Mouse (Mus musculus) retina, postnatal 1 day (tissue): ENCODE measurements at regions not wholly inside any gene's neighbourhood (a gene's known extent, or its start where the extent isn't known, plus 50 kb on each side); places are given as distances from the start of the nearest gene placed in this dataset.

Experiments
- DNase-seq: peaks from one replicate; pipeline ENCODE4 v3.0.0-alpha.2; 2012

DNA sequence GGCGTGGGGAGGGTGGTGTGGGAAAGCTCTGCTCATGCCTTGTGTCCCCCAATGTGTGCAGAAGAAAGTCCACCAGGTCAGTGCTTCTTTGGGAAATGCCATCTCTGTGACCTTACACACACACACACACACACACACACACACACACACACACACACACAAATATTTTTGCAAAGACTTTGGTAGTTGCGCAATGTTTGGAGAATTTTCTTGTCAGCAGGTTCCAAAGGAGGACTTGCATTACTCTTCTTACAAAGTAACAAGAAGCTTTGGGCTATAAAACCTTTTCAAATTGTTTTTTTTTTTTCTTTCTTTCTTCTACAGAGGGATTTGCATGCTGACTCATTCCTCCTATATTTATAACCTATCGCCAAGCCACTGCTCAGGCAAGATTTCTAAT lies 59.1 kb upstream of the Npvf start:
- no peak for DNase-seq

DNA sequence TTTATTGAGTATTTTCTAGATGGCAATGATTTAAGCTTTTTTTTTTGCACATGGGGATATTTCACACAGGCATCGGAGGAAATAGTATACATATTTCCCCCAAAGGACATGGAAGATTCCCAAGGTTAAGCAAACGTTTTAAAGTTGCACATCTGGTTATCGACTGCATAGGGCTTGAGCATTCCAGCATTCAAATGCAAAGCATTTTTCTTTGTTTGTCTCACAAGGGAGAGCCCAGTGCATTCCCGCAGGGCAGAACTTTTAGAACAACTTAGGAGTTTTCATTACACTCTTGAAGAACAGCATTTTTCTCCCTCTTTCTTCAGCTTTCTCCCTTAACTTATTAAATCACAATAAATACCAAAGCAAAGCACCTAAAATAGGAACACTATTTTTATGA lies 64.4 kb upstream of the Npvf start:
- DNase-seq: no peak

DNA sequence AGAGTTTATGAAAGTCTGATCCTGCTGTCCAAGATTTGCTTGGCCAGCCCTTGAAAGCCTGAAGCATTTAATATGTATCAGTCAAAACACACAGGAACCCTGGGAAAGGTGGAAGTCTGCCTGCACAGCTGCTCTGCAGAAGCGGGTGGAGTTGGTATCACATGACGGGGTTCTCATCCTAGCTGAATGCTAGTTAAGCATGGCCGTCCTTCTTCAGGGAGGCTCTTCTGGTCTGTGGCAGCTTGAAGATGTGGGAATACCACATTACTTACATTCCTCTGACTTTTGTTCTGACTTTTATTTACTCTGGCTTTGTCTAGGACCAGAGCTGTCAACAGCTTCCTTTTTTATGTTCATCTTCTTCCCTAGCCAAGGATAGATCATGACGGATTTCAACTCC lies 66.1 kb upstream of the Npvf start:
- no peak for DNase-seq

- DNase-seq: no peak
Measured at GRCm38 (mm10) chr6:50725640-50726039, 71.4 kb upstream of the Npvf start.

GRCm38 (mm10) chr6:50726166-50726591 lies 71.9 kb upstream of the Npvf start:
- no peak for DNase-seq

DNA sequence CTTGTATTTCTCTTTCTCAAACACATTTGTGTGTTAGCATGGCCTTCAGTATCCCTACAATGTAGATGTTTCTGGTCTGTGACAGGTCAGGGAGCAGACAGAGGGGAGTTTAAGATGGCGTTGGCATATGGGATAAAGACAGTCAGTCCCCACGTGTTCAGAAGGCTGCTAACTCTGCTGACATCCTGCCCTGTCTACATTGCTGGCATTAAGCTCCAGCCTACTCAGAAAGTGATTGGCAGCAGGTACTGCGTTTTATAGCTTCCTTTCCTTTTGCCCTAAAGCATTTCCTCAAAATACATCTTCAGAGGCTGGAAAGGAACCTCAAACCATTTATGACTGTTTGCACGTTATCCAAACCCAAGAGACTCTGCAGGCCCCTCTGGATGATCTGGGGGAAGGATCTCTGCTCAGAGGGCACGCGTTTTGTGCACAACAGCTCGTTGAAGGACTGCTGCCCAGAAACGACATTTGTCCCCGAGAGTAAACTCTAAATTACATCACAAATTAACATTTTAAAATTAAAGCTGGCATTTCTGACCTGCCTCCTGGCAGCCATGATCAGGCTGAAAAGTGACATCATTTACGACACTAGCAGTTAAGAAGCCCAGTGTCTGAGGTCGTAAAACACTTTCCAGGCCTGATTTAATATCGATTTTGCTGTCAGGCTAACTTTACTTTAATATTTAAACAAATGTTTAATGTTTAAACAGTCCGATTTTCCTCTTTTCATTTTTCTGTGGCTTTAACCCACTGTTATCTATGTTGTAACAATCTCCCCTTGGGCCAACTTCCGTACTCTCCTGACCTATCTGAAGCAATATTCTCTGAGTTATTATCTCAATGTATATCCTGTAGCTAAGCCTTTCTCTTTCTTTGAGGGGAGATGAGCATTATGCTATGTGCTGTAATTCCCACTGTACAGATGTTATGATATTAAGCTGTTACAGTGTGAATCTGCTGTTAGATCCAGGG lies 76.8 kb upstream of the Npvf start:
- DNase-seq: no peak

- DNase-seq: no peak
Measured at GRCm38 (mm10) chr6:50734701-50735100, 80.5 kb upstream of the Npvf start.

DNA sequence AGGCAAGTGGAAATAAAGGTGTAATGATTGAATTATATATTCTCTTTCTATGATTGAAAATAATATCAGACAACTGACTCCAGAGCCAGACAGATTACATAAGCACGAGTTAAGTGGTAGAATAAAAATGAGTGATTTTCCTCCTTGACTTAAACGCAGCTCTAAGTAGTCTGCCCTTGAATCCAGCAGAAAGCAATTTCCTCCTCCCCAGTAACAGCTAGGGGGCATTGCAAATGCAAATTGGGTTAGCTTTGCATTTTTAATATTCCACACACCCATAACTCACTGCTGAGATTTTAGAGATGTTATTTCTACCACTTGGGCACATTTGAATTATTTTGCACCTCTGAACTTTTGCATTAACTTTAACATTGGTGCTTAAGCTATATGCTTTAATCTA lies 81.6 kb upstream of the Npvf start:
- no peak for DNase-seq

DNA sequence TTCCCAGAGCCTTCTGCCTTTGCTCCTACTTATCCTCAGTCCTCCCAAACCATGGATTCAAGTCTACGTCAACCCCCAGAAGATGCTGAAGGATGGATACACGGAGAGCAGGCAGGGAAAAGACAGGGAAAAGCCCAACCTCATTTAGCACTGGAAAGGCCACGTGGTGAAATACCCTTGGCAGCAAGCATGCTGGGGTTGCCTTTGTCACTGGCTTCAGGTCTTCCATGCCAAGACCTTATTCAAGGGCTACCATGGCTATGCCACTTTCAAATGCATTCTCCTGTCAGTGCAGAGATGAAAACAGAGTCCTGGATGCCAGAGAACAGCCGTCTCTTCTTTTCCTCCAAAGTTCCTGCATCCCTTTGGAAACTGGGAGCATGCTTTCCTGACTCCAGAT lies 87.8 kb upstream of the Npvf start:
- no peak for DNase-seq

DNA sequence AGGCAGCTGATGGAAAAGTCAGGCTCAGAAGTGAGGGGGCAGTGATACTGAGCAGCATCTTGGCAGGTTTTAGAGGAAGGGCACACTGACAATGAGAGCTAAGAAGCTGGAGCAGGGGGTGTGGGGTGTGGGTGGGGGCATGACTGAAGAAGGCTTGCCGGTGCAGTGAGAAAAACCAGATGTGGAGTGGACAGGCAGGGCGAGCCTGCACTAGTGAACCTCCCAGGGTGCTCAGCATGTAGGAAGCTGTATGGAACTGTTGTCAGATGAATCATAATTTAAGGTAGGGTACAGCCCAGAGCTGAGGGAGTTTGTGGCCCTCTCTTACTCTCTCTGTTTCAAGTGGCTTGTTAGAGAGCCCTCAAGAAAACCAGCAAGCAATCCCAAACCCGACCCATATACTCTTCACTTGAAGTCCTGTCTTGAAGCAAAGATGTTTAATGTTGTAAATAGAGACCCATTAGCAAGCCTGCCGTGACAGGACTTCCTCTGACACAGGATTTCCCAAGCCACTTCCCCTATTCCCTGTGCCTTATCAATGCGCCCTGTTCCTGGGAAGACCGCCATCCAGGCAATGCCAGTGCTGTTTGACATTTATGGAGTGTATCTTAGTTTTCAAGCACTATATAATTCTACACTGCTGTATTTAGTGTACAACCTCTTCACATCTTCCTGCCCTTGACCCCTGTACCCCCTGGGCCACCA lies 90.4 kb upstream of the Npvf start:
- DNase-seq: no peak

- DNase-seq: no peak
Measured at GRCm38 (mm10) chr6:50753151-50753550, 98.9 kb upstream of the Npvf start.

DNA sequence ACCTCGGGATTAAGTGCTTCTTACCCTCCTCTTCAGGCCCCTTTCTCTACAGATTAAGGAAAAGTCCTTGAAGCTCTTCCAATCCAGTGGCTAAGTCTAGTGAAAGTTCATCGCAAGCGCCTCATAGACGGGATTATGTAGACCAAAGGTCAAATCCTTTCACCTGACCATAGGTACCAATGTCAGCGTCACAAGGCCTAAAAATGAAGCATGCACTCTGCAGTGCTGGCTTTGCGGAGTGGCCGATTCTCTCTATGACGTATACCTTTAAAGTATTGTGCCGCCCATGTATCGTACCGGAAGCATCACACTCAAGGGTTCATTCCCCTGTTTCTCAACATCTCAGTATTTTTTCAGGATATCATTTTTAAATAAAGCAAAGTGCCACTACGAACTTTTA lies 100.5 kb upstream of the Npvf start:
- DNase-seq: no peak

- no peak for DNase-seq
Measured at GRCm38 (mm10) chr6:50760367-50760766, 106.1 kb upstream of the Npvf start.

DNA sequence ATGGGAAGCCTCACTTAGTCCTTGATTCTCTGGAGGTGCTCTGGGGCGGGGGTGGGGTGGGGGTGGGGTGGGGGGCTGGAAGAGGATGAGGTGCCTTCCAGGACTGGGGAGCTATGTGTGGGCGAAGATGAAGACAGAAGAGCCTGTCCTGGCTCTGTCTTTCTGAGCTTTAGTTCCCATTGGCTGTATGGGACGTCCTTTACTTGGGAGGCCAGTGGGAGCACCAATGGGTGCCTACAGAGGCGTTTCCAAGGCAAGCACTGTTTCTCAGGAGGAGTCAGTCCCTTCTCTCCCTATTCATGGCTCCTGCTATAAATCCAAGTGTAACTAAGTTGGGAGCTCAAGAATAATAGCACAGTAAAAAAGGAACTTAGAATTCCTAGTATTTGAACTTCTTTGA lies 108.9 kb upstream of the Npvf start:
- no peak for DNase-seq

GRCm38 (mm10) chr6:50766442-50766915 lies 112.2 kb upstream of the Npvf start:
- no peak for DNase-seq

- no peak for DNase-seq
Measured at GRCm38 (mm10) chr6:50767126-50767525, 112.9 kb upstream of the Npvf start.

DNA sequence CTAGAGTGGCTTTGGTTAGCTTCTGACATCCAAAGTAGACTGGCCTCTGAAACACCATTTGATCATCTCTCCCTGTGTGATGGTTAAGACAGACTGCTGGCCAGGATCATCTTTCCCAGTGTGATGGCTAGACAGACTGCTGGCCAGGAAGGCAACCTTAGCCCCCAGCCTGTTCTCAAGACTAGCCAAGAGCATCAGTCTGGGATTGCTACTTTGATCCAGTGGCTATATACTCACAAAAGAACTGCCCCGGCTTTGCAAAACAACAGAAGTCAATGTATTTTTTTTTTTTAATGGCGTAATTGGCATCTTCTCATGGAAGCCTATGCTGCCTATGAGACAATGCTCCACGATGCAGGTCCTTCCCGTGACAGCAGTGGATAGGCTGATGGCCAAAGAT lies 113.6 kb upstream of the Npvf start:
- no peak for DNase-seq

DNA sequence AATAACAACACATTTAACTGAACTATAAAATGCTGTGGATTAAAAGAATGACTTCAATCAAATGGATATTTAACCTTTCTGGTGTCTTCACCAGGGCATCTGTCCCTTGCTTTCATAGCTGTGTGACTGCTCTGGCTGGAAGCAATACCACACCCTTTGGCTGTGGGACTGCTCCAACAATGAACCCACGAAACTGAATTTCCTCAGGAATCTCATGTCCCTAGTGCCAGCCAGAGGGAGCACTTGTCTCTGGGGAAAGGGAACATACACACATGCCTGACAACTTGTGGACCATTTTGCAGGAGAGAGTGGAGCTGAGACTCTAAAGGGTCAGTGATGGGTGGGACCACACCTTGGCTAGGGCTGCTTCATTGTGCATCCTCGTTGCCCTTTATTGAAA lies 114.9 kb upstream of the Npvf start:
- no peak for DNase-seq

DNA sequence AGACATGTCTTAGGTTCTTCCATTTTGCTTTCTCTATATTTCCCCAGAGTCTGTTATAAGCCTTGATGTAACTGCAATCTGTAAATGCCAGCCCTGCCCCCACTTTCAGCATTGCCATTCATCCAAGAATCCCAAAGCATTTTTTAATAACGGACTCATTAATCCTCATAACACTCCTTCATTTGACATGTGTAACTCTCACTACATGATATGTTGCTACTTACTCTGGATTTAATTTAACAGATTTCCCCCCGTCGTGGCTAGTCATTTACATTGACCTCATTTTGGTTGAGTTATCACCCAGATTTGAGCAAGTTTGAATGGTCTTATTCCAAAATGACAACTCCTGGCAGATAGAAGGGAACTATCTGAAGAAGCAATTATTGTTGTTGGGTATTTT lies 116.2 kb upstream of the Npvf start:
- DNase-seq: peak; percentile 86

DNA sequence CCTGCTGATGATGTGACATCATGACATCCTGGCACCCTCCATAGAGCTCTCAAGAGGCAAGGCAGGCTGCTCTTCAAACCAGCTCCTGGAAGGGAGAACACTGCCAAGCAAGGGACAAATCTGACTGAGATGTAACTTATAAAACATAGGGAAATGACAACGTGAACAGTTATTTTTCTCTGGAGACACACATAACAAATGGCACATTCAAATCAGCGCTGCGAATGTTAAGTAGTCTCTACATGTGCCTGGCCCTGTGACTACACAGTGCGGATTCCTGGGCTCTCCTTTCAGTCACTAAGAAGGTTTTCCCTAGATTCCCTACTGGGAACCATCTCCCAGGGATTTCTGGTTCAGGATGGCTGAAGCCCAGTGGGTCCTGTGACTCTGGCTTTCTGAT lies 121.4 kb upstream of the Npvf start:
- no peak for DNase-seq

DNA sequence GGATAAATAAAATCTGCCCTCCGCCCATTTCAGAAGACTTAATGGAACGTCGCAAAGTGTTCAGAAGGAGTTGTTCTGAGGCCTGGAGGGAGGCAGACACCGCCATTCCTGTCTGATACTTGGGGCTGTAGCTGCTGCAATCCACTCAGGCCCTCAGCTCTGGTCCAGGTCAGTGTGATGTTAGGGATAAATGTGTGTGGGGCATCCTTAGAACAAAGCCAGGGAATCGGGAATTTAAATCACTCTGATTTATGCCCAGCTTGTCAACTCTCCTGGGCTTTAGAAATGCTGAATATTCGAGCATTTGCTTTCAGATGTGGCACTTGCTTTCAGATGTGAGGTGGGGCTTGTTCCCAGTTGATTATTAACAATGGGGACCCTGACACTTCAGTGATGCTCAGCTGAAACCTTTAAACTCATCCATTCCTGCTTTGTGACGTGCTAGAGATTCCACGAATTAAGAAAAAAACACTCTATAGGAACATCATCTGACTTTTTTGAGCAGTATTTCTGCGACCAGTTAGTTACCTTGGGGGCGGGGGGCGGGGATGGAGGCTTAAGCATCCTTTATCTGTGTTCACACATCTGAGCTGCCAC lies 122.1 kb upstream of the Npvf start:
- DNase-seq: peak; percentile 13

DNA sequence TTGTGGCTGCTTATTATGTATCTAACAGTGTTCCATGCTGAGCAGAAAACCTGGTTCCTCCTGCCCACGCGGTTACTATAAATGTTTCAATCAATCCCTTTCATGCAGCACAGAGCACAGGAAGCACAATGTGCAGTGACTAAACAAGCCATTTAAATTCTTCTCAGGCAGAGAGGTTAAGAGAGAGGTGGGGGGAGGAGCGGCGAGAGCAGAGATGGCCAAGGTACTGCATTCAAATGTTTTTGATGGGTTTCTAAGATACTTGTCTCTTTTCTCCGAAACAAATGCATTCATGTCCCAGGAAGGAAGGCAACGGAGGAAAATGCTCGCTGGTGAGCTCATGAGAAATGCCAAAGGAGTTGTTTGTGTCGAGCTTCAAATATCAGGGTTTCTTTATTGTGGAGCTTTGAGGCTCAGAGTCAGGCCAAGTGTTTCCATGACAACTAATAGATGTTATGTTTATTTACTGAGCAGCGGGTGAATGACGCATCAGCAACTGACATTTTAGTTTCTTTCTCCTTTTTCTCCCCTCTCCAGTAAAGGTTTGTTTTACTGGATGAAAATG lies 122.8 kb upstream of the Npvf start:
- peak; percentile 76 for DNase-seq

- peak; percentile 52 for DNase-seq
Measured at GRCm38 (mm10) chr6:50777827-50778226, 123.6 kb upstream of the Npvf start.
